Comparison of ENCODE assay signal across 12 mouse cellular contexts in genomic region chr11:75157037-75157436, GRCm38 (mm10). TPM values are rescaled to one million over a fixed set of nuclear protein-coding genes. Genes with fewer than 3 reads are reported as not detected.
DNase-seq lines count a peak whose midpoint lies in the region; ATAC-seq and TF ChIP-seq lines count a peak whose summit lies in the region.
"Had no signal": no experiment of that assay in that cellular context is flagged by ENCODE, and none has a peak within 500 bp of the region (broad histone marks: within the 10 kb centered on the region; RNA-seq: fewer than 3 reads in every experiment).

No protein-coding gene starts in this region.

- H3K27ac ChIP-seq in hindbrain, embryonic 11.5 days (ENCODE audit: low read depth, low read length) = peak overlapping the region; percentile 3; the same call in 1 of the 2 replicates
- no peak overlapping the region for H3K27ac ChIP-seq in hindbrain, postnatal 0 days
- H3K27ac ChIP-seq in kidney, postnatal 0 days = peak overlapping the region; percentile 71

- no peak overlapping the region for H3K4me2 ChIP-seq in hindbrain, embryonic 11.5 days (replicated peaks; ENCODE audit: low read depth, low read length)
- H3K4me2 ChIP-seq in hindbrain, postnatal 0 days (ENCODE audit: low read depth, low read length) = no peak overlapping the region
- no peak overlapping the region for H3K4me2 ChIP-seq in kidney, postnatal 0 days (ENCODE audit: low read length)

- peaks cover 2% of the 10 kb centered on the region; the same call in 1 of the 2 replicates for H3K36me3 ChIP-seq in hindbrain, embryonic 11.5 days (ENCODE audit: control insufficient read depth, insufficient read depth, low read length)
- H3K36me3 ChIP-seq in hindbrain, postnatal 0 days (ENCODE audit: insufficient read depth, low read length) = 0 out of 2 replicates have a peak, but pooled peaks cover 4% of the 10 kb centered on the region
- 0 out of 2 replicates have a peak, but pooled peaks cover 3% of the 10 kb centered on the region for H3K36me3 ChIP-seq in kidney, postnatal 0 days (ENCODE audit: insufficient read depth, low read length)

- H3K4me3 ChIP-seq in hindbrain, embryonic 11.5 days (ENCODE audit: low read depth, low read length) = no peak overlapping the region
- H3K4me3 ChIP-seq in hindbrain, postnatal 0 days (ENCODE audit: low read length) = no peak overlapping the region
- H3K4me3 ChIP-seq in kidney, postnatal 0 days (replicated peaks; ENCODE audit: low read depth, low read length) = no peak overlapping the region

- H3K9ac ChIP-seq in hindbrain, embryonic 11.5 days (ENCODE audit: low read depth, low read length) = no peak overlapping the region
- H3K9ac ChIP-seq in hindbrain, postnatal 0 days (replicated peaks; ENCODE audit: low read length) = no peak overlapping the region
- H3K9ac ChIP-seq in kidney, postnatal 0 days (ENCODE audit: low read depth, low read length) = no peak overlapping the region

- no peak for ATAC-seq in hindbrain, embryonic 11.5 days (ENCODE audit: low FRiP score)
- ATAC-seq in hindbrain, postnatal 0 days = no peak
- no peak for ATAC-seq in kidney, postnatal 0 days (replicated peaks; ENCODE audit: low FRiP score, low read depth)
- ATAC-seq: liver, postnatal 0 days had no signal

- H3K27me3 ChIP-seq in hindbrain, embryonic 11.5 days (ENCODE audit: control insufficient read depth, insufficient read depth, low read length) = no peaks in the 10 kb centered on the region
- H3K27me3 ChIP-seq in hindbrain, postnatal 0 days (ENCODE audit: insufficient read depth, low read length) = no peaks in the 10 kb centered on the region
- H3K27me3 ChIP-seq in kidney, postnatal 0 days (ENCODE audit: insufficient read depth, low read length) = no peaks in the 10 kb centered on the region

- no peak for TF ChIP-seq CTCF in hindbrain, postnatal 0 days (IDR thresholded peaks at IDR 0.05; ENCODE audit: low read depth)
- TF ChIP-seq CTCF in kidney, postnatal 0 days (IDR thresholded peaks at IDR 0.05; ENCODE audit: low read depth) = no peak

- WGBS in hindbrain, embryonic 11.5 days = 46% methylated on average over 4 of the region's 4 CpGs
- 32% methylated on average over 4 of the region's 4 CpGs for WGBS in hindbrain, postnatal 0 days
- 43% methylated on average over 4 of the region's 4 CpGs for WGBS in kidney, postnatal 0 days

- DNase-seq in hindbrain, embryonic 11.5 days (ENCODE audit: low spot score) = no peak
- DNase-seq in hindbrain, postnatal 0 days (ENCODE audit: low spot score) = no peak
- DNase-seq in 3T3-L1 (ENCODE audit: low read depth, low spot score) = peak; percentile 27
- DNase-seq in heart, adult 8-10 months (ENCODE audit: low spot score) = peak; percentile 51
- no peak for DNase-seq in kidney, postnatal 0 days (ENCODE audit: low spot score)
- DNase-seq in ovary, adult 18-20 months (ENCODE audit: low spot score) = no peak
- DNase-seq in right cerebral cortex, adult 2 months (ENCODE audit: low spot score in 2 of 2) = no peak
- no peak for DNase-seq in thymus, postnatal 25 days
- DNase-seq: cerebellum, adult 11 months; layer of hippocampus, adult 9-11 months; liver, postnatal 0 days; right cerebral cortex, postnatal 14 days had no signal

- no peaks in the 10 kb centered on the region for H3K9me3 ChIP-seq in hindbrain, embryonic 11.5 days (ENCODE audit: control insufficient read depth, low read length)
- no peaks in the 10 kb centered on the region for H3K9me3 ChIP-seq in hindbrain, postnatal 0 days (ENCODE audit: low read length)
- H3K9me3 ChIP-seq in kidney, postnatal 0 days (replicated peaks; ENCODE audit: low read length) = no peaks in the 10 kb centered on the region

- no peaks in the 10 kb centered on the region for H3K4me1 ChIP-seq in hindbrain, embryonic 11.5 days (replicated peaks; ENCODE audit: control insufficient read depth, insufficient read depth, low read length)
- H3K4me1 ChIP-seq in hindbrain, postnatal 0 days (ENCODE audit: insufficient read depth, low read length) = no peaks in the 10 kb centered on the region
- peaks cover 15% of the 10 kb centered on the region; the same call in 1 of the 2 replicates for H3K4me1 ChIP-seq in kidney, postnatal 0 days (replicated peaks; ENCODE audit: insufficient read depth, low read length)

RNA-seq across cellular contexts. Expression of gene Hic1, which starts 12.3 kb away (rescaled TPM):
- 0.90 and 1.5 TPM in 2 replicates for polyA plus RNA-seq in hindbrain, embryonic 11.5 days (2014; fragmentation: Nextera tagmentation; extraction: Ambion mirVana)
- 8.5 and 12.9 TPM in 2 replicates for total RNA-seq in hindbrain, postnatal 0 days (2014; rRNA removed)
- 1.7 TPM in 2 replicates for polyA plus RNA-seq in hindbrain, postnatal 0 days (2015; fragmentation: Nextera tagmentation; extraction: Ambion mirVana)
- 10 to 100 TPM in 3 of 4 experiments, 1 to 10 TPM in 1; 7.6 to 19.4 (median 16.8) TPM for total RNA-seq in heart, adult 8-10 months (2022)
- polyA plus RNA-seq in kidney, postnatal 0 days (2015; fragmentation: Nextera tagmentation; extraction: Ambion mirVana) = 18.5 and 26.9 TPM in 2 replicates

RNA-seq across cellular contexts. Expression of gene Ovca2, which starts 21.6 kb away (rescaled TPM):
- 28.0 and 31.0 TPM in 2 replicates for polyA plus RNA-seq in hindbrain, embryonic 11.5 days (2014; fragmentation: Nextera tagmentation; extraction: Ambion mirVana)
- total RNA-seq in hindbrain, postnatal 0 days (2014; rRNA removed) = 11.0 and 17.6 TPM in 2 replicates
- 11.7 and 15.7 TPM in 2 replicates for polyA plus RNA-seq in hindbrain, postnatal 0 days (2015; fragmentation: Nextera tagmentation; extraction: Ambion mirVana)
- total RNA-seq in heart, adult 8-10 months (2022) = 1 to 10 TPM; 5.6 to 6.9 (median 5.9) TPM
- polyA plus RNA-seq in kidney, postnatal 0 days (2015; fragmentation: Nextera tagmentation; extraction: Ambion mirVana) = 26.6 and 28.3 TPM in 2 replicates

RNA-seq across cellular contexts. Expression of gene Dph1, which starts 34.0 kb away (rescaled TPM):
- polyA plus RNA-seq in hindbrain, embryonic 11.5 days (2014; fragmentation: Nextera tagmentation; extraction: Ambion mirVana) = 14.1 and 18.8 TPM in 2 replicates
- total RNA-seq in hindbrain, postnatal 0 days (2014; rRNA removed) = 31.3 and 39.2 TPM in 2 replicates
- 13.5 and 13.6 TPM in 2 replicates for polyA plus RNA-seq in hindbrain, postnatal 0 days (2015; fragmentation: Nextera tagmentation; extraction: Ambion mirVana)
- total RNA-seq in heart, adult 8-10 months (2022) = 10 to 100 TPM in 2 of 4 experiments, 1 to 10 TPM in 2; 8.1 to 11.2 (median 9.7) TPM
- polyA plus RNA-seq in kidney, postnatal 0 days (2015; fragmentation: Nextera tagmentation; extraction: Ambion mirVana) = 26.3 TPM in 2 replicates

RNA-seq across cellular contexts. Expression of gene Rtn4rl1, which starts 36.5 kb away (rescaled TPM):
- 2.4 and 2.8 TPM in 2 replicates for polyA plus RNA-seq in hindbrain, embryonic 11.5 days (2014; fragmentation: Nextera tagmentation; extraction: Ambion mirVana)
- 13.0 and 13.4 TPM in 2 replicates for total RNA-seq in hindbrain, postnatal 0 days (2014; rRNA removed)
- 9.9 and 10.7 TPM in 2 replicates for polyA plus RNA-seq in hindbrain, postnatal 0 days (2015; fragmentation: Nextera tagmentation; extraction: Ambion mirVana)
- 1 to 10 TPM; 5.2 to 7.9 (median 6.8) TPM for total RNA-seq in heart, adult 8-10 months (2022)
- 4.2 and 4.6 TPM in 2 replicates for polyA plus RNA-seq in kidney, postnatal 0 days (2015; fragmentation: Nextera tagmentation; extraction: Ambion mirVana)

Comparison
In these comparisons a context has a peak if more than half of its experiments do, and no peak if none do; other contexts are left out.
1. DNase-seq: peak in 3T3-L1 (single experiment) and heart, adult 8-10 months (single experiment); none in hindbrain, embryonic 11.5 days (single experiment), hindbrain, postnatal 0 days (single experiment), kidney, postnatal 0 days (single experiment), ovary, adult 18-20 months (single experiment), right cerebral cortex, adult 2 months (0 of 2) and thymus, postnatal 25 days (single experiment).